8 mouse cellular contexts compared by ENCODE assay signal in genomic region chr7:128003688-128004087, GRCm38 (mm10). TPM values are rescaled to one million over a fixed set of nuclear protein-coding genes. Genes with fewer than 3 reads are reported as not detected.
DNase-seq lines count a peak whose midpoint lies in the region; ATAC-seq lines count a peak whose summit lies in the region.

Gene Trim72, plus strand, starts transcription at chr7:128003949.

- no peaks in the 10 kb centered on the region for H3K9me3 ChIP-seq in liver, embryonic 11.5 days (ENCODE audit: control insufficient read depth, low read length)
- H3K9me3 ChIP-seq in embryonic facial prominence, embryonic 13.5 days: no peaks in the 10 kb centered on the region
- no peaks in the 10 kb centered on the region for H3K9me3 ChIP-seq in midbrain, embryonic 12.5 days

- H3K4me2 ChIP-seq in liver, embryonic 11.5 days: peak within 1 kb of the TSS; percentile 1; the same call in 1 of the 2 replicates
- peak within 1 kb of the TSS; percentile 60 for H3K4me2 ChIP-seq in embryonic facial prominence, embryonic 13.5 days
- peak within 1 kb of the TSS; percentile 2; the same call in 1 of the 2 replicates for H3K4me2 ChIP-seq in midbrain, embryonic 12.5 days (replicated peaks)

- H3K9ac ChIP-seq in liver, embryonic 11.5 days (ENCODE audit: low read depth, low read length): no peak within 1 kb of the TSS
- peak within 1 kb of the TSS; percentile 62; the same call in 1 of the 2 replicates for H3K9ac ChIP-seq in embryonic facial prominence, embryonic 13.5 days
- H3K9ac ChIP-seq in midbrain, embryonic 12.5 days (replicated peaks): no peak within 1 kb of the TSS; the same call in 1 of the 2 replicates

- intact Hi-C loops in heart, postnatal 14 days (cut with DNase I): no loop called here

- WGBS in liver, embryonic 11.5 days: 79% methylated on average over 2 of the region's 2 CpGs
- WGBS in embryonic facial prominence, embryonic 13.5 days: 88% methylated on average over 2 of the region's 2 CpGs
- 91% methylated on average over 2 of the region's 2 CpGs for WGBS in midbrain, embryonic 12.5 days

- H3K4me3 ChIP-seq in liver, embryonic 11.5 days (ENCODE audit: low read depth, low read length): no peak within 1 kb of the TSS
- peak within 1 kb of the TSS; percentile 31 for H3K4me3 ChIP-seq in embryonic facial prominence, embryonic 13.5 days
- no peak within 1 kb of the TSS for H3K4me3 ChIP-seq in midbrain, embryonic 12.5 days

- H3K27me3 ChIP-seq in liver, embryonic 11.5 days (replicated peaks; ENCODE audit: control insufficient read depth, insufficient read depth, low read length): peaks cover 12% of the 10 kb centered on the region; the same call in 1 of the 2 replicates
- peaks cover 9% of the 10 kb centered on the region; the same call in 1 of the 2 replicates for H3K27me3 ChIP-seq in embryonic facial prominence, embryonic 13.5 days
- H3K27me3 ChIP-seq in midbrain, embryonic 12.5 days: peaks cover 20% of the 10 kb centered on the region; the same call in 1 of the 2 replicates

- no peak within 1 kb of the TSS for H3K27ac ChIP-seq in liver, embryonic 11.5 days (ENCODE audit: low read depth, low read length)
- peak within 1 kb of the TSS; percentile 55 for H3K27ac ChIP-seq in embryonic facial prominence, embryonic 13.5 days
- no peak within 1 kb of the TSS for H3K27ac ChIP-seq in midbrain, embryonic 12.5 days (replicated peaks)

- ATAC-seq in liver, embryonic 11.5 days (replicated peaks; ENCODE audit: low FRiP score): no peak
- ATAC-seq in embryonic facial prominence, embryonic 13.5 days (ENCODE audit: insufficient number of reproducible peaks, insufficient read depth, low FRiP score, low TSS enrichment, low read depth): no peak
- no peak for ATAC-seq in midbrain, embryonic 12.5 days (ENCODE audit: low FRiP score, low read depth)

- H3K36me3 ChIP-seq in liver, embryonic 11.5 days (ENCODE audit: control insufficient read depth, insufficient read depth, low read length): no peaks in the 10 kb centered on the region
- H3K36me3 ChIP-seq in embryonic facial prominence, embryonic 13.5 days: no peaks in the 10 kb centered on the region
- no peaks in the 10 kb centered on the region for H3K36me3 ChIP-seq in midbrain, embryonic 12.5 days

- no peak for DNase-seq in liver, embryonic 11.5 days (ENCODE audit: low spot score)
- no peak for DNase-seq in liver
- peak; percentile 35 to 55 for DNase-seq in heart, postnatal 14 days
- no peak for DNase-seq in embryo, embryonic 10.5 days (ENCODE audit: low spot score)
- DNase-seq in adrenal gland, postnatal 10 days: no peak
- no peak for DNase-seq in adrenal gland, adult 8-10 months

- 0 out of 2 replicates have a peak, but pooled peaks cover 2% of the 10 kb centered on the region for H3K4me1 ChIP-seq in liver, embryonic 11.5 days (replicated peaks; ENCODE audit: control insufficient read depth, insufficient read depth, low read length)
- peaks cover 20% of the 10 kb centered on the region for H3K4me1 ChIP-seq in embryonic facial prominence, embryonic 13.5 days
- no peaks in the 10 kb centered on the region for H3K4me1 ChIP-seq in midbrain, embryonic 12.5 days

RNA-seq across cellular contexts. Expression of gene Trim72, which starts in this region (rescaled TPM):
- polyA plus RNA-seq in liver, embryonic 11.5 days (2014; fragmentation: Nextera tagmentation; extraction: Ambion mirVana): not detected in 2 replicates
- polyA plus RNA-seq in embryonic facial prominence, embryonic 13.5 days (2015; fragmentation: Nextera tagmentation; extraction: Ambion mirVana): 0.18 TPM in 1 of 2 replicates, not detected in the other
- total RNA-seq in heart, postnatal 14 days (2021): 100 to 1,000 TPM; 209 to 217 TPM
- not detected in 2 replicates for polyA plus RNA-seq in midbrain, embryonic 12.5 days (2016; fragmentation: Nextera tagmentation; extraction: Ambion mirVana)
- 10 to 100 TPM in 1 of 2 experiments, 1 to 10 TPM in 1; 5.2 to 24.5 TPM for total RNA-seq in adrenal gland, postnatal 10 days (2021)
- total RNA-seq in adrenal gland, adult 8-10 months (2022): under 1 TPM in 3 of 4 experiments, not detected in 1; 0.12 to 0.31 (median 0.24) TPM

Comparison
In these comparisons a context has a peak if more than half of its experiments do, and no peak if none do; other contexts are left out.
1. RNA of gene Trim72 (total RNA-seq): 209 to 217 TPM in heart, postnatal 14 days; 5.2 to 24.5 TPM in adrenal gland, postnatal 10 days and 0.12 to 0.31 TPM in adrenal gland, adult 8-10 months; every median in the first group is over 4 times any median in the second.
2. DNase-seq: peak in heart, postnatal 14 days (2 of 2); none in liver, embryonic 11.5 days (single experiment), liver (single experiment), embryo, embryonic 10.5 days (single experiment), adrenal gland, postnatal 10 days (single experiment) and adrenal gland, adult 8-10 months (single experiment).
3. H3K4me2 ChIP-seq: peak in every context shown above with its lines; median percentile 60 in embryonic facial prominence, embryonic 13.5 days; 2 in midbrain, embryonic 12.5 days; 1 in liver, embryonic 11.5 days.